Mouse (Mus musculus): ENCODE measurements around the gene Foxa2.

DNA sequence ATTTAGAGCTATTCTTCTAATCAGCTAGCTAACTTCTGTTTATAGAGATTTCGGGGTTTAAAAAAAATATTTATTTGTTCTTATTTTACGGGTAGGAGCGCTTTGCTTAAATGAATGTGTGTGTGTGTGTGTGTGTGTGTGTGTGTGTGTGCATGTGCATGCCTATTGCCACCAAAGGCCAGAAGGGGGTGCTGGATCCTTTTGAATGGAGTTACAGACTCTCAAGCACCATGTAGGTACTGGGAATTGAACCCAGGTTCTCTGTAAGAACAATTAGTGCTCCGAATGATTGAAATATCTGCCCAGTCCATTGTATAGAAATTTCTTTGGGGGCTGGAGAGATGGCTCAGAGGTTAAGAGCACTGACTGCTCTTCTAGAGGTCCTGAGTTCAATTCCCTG, 37.7 kb downstream of the Foxa2 start:
- TF ChIP-seq CTCF (IDR thresholded peaks at IDR 0.05; ENCODE audit: low read depth) = no peak
- no peak for TF ChIP-seq EP300 (IDR thresholded peaks at IDR 0.05; ENCODE audit: low read depth)
